Mouse (Mus musculus) left cerebral cortex, adult 9 months (tissue): ENCODE results near the gene Olfr1442.
"Not testable (repeated sequence)": the region's sequence is repeated elsewhere in the genome, so short reads cannot be mapped to it uniquely, and the experiment has no call there.

Experiments used
- DNase-seq, 2 experiments: peaks; one replicate each; pipeline ENCODE4 v3.0.0; 2022; ENCODE audit warnings: low spot score in 2 of 2

Gene Olfr1442

DNA sequence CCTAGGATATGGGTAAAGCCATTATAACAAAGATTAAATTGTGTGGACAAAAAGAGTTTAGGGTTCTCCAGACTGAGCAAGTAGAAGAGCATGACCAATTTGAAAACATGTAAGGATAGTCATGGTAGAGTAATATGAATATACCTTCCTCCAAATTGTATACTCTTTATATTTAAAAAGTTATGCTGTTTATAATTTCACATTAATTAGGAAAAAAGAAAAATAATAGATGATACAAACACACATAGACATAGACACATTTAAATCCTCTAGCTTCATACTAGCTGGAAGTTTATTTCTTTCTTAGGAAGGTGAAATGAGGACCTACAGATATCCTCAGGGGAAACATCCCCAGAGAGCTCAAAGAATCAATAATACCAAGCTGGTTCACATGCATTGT lies at the start of gene Olfr1442:
Gene Olfr1442 (plus strand): TSS at position 301 of the 400 bp plus-strand sequence.
- DNase-seq, result no peak

DNA sequence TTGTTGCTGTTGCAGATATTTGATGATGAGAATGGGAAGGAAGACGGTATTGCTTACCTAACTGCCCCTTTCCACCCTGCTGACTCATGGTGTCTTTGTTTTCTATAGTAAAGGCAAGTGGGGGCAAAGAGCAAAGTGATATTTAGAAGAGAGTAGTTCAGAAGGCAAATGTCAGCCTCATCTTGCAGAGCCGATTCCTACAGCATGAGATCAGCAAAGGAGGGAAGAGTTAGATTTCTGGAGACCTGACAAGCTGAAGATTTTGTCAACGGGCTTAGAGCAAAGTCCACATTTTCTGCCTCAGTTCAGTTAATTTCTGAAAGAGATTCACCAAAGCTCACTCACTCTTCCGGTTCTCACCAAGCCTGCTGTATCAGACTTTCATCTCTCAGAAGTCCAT lies 37.1 kb upstream of the Olfr1442 start, which contains the start of gene Glyat:
Gene Glyat (plus strand): TSS at position 133 of the 400 bp plus-strand sequence.
- no peak for DNase-seq

DNA sequence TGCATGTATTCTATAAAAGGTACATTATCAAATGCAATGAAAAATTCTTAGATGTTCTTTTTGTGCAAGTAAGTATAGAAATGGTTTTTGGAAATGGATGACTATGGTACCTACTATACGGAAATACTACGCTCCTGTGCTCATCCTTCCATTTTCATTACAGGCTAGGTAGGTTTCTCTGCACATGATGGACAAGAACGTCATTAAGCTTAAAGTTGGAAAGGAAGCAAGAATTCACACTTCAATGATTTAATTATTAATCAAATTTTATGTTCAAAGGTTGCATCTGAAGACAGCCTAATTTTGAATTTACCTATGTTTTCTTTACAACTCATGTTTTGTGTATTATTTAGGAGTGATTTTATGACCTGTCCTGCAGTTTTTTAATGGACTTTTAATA lies 36.0 kb upstream of the Olfr1442 start:
- no peak for DNase-seq

DNA sequence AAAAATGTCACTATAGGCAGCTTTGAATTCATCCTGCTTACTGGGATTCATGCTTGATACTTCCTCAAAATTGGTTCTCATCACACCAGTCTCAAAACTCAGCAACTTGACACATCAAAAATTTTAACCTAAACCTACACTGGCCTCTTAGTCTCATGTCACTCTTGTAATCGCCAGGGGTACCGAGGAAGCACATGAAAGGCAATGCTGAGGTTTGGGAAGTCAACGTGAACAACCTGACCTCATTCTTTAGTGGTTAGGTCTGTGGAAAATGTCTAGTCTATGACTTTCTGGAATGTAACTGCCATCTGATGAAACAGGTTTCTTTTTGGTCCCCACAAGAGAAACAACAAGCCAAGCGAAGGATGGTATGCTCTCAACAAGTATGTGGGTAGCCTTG lies 35.3 kb upstream of the Olfr1442 start:
- no peak for DNase-seq

DNA sequence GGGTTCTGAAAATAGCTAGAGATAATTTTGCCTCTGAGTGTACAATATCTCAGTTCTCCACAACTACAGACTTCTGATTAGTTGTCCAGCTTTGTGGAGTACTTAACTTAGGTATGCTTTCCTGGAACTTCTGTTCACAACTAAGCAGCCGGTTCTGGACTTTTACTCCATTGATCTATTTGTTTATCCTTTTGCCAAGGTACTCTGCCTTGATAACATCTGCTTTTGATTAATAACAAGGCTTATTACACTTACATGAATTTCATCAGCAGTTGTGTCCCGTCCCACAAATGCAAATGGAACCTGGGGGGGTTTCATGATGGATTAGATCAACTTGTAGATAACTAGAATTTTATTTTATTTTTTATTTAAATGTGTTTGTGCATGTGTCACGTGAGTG lies 33.4 kb upstream of the Olfr1442 start:
- no peak for DNase-seq

DNA sequence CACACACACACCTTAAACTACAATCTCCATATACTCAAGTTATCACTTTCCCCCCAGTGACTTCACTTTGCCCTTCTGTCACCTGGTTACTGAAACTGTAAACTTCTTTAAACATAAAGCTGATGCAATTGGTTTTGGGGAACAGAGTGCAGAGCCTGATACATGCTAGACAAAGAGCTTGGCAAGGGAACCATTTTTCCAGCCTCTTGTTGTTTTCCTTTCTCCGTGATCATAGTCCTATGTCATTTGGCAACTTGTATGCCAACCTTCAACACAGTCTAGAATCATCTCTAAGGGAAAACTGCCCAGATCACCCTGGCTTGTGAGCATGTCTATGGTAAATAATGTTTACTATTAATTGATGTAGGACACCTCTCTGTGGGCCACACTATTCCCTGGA lies 32.2 kb upstream of the Olfr1442 start:
- no peak for DNase-seq

DNA sequence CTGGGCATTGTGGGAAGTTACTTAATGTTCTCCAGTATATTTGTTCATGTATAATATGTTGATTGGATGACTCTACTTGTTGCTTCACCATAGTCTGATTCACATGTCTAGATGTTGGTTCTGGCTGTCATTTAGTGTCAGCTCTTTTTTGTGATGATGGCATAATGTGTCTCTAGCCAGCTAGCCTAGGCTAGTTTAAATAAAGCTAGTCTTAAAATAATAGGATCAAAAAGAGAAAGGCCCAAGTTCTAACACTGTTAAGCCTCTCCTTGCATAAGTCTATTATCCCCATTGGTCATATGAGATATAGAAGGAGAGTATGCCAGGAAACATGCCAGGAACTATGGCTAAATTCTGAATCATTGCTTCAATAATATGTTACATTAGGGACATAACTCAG lies 20.7 kb upstream of the Olfr1442 start:
- DNase-seq, result no peak

DNA sequence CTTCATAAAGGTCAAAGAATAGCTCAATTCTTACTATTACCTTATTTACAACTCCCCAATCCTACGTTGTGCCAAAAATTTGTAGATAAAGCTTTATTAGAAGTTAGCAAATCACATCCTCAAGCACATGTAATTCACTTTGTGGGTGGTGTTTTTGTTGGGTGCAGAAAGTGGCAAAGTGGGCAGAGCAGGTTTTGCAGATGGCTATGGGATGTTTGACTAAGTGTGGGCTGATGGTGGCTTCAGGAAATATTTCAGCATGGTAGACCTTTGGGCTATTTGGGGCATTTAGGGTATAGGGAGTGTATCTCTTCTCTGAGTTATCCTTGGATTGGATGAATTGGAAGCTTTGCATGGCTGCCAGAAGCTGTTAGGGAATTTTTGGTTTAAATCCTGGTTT lies 4.1 kb upstream of the Olfr1442 start:
- no peak for DNase-seq

DNA sequence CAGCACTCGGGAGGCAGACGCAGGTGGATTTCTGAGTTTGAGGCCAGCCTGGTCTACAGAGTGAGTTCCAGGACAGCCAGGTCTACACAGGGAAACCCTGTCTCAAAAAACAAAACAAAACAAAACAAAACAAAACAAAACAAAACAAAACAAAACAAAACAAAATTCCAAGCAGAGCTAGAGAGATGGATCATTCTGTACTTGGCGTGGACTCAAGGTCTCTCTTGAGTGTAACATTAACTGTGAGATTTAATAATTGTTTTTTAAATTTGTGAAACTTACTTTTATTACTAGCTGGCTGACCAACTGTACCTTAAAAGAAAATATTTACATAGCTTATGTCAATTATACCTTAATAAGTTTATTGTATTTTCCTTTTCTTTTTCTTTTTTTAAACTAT lies 1.6 kb upstream of the Olfr1442 start:
- DNase-seq, result not testable (repeated sequence)

DNA sequence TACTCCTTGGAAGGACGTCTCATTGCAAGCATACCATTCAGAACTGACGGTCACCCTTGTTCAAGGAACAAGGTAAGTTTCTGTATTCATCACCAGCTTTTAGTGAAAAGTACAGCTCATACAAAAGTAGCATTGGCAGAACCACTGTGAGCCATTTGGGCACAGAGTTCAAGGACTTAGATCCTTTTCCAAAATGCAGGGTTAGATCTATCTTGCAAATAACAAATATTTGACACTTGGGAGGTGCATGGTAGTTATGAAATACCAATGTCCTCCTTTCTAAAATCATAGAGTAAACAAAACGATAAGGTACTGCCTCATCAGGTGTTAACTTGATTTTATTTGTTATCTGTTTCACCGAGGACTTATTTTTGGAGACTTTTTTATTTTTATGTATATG lies 812 bp downstream of the Olfr1442 start:
- DNase-seq, result no peak

DNA sequence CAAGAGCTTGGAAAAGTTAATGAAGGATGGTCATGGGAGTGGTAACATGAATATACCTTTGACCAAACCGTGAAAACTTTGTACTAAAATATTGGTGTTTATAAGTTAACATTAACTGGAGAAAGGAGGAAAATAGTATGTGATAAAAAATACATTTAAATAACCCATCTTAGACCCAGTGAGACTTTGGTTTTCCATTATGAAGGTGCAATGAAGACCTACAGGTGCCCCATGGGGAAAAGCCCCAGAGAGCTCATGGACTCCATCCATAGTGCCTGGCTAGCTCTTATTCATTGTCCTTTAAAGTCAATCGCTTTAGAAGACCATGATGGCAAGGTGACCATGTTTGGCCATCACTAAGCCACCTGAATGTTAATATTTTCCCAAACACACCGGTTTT lies 7.6 kb downstream of the Olfr1442 start, which contains the start of gene Olfr1443:
Gene Olfr1443 (plus strand): TSS at position 301 of the 400 bp plus-strand sequence.
- no peak for DNase-seq

DNA sequence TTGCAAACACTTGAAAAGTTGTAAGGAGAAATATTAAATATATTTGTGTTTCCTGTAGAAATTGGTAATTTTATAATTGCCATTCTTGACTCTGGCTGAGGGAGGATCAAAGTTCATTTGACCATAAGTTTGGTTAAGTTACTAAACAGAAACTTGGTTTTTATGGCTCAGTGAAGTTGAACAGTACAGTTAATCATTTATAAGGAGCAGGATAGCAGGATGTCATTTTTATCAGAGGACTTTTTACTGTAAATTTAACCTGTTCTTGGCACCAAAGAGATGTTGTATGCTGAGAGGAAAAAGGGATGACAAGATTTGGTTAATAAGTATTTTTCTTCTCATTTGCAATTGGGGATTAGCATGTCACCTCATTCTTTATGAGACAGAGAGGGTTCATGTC lies 14.4 kb downstream of the Olfr1442 start:
- DNase-seq, result no peak

DNA sequence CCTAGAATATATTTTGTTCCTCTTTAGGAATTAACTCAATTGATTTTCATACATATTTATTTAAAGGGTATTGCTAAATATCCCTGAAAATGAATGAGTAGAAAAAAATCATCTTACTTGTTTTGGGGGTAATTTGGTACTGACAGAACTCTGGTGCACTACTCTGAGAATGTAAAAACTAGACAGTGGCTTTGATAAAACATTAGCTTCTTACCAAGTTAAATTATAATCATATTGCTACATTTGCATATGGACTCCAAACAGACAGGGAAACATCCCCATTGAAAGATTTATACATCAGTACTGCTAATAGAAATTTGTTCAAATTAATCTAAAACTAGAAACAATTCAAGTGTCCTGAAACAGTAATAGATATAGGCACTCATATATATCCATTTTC lies 15.0 kb downstream of the Olfr1442 start:
- no peak for DNase-seq

DNA sequence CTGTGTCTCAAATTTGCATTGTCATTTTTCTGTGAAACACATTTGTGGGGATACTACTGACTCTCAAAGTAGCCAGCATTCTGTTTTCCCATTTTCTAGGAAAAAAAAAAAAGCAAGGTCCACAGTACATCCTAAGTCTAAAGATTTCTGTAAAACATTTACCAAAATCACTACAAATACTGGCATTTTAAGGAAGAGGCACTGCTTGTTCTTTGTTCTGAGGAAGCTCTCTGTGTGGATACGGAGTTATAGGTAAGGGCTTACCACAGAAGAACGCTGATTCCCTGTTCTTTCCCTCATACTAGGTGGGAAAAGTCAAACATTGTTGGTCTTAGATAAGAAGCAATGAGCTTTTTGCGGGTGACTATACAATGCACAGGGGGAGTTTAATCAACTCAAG lies 25.4 kb downstream of the Olfr1442 start, which contains the start of gene Keg1:
Gene Keg1 (plus strand): TSS at position 197 of the 400 bp plus-strand sequence.
- DNase-seq, result no peak

DNA sequence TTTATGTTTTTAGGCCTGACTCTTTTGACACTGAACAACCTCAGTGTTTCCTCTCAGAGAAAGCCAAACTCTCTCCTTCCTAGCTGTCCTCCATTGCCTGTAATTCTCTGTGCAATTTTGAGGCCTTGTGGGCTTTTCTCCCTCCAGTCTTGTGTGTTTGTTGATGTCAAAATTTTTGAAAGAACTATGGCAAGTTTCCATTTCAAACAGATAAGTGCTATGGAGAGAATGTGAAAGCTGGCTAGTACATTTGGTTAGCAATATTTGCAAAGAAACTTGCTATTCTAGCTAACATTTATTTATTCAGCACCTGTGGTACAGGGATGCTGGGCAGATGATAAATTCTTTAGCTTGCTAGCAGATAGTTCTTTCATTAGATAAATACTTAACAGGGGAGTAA lies 26.0 kb downstream of the Olfr1442 start:
- DNase-seq, result no peak

DNA sequence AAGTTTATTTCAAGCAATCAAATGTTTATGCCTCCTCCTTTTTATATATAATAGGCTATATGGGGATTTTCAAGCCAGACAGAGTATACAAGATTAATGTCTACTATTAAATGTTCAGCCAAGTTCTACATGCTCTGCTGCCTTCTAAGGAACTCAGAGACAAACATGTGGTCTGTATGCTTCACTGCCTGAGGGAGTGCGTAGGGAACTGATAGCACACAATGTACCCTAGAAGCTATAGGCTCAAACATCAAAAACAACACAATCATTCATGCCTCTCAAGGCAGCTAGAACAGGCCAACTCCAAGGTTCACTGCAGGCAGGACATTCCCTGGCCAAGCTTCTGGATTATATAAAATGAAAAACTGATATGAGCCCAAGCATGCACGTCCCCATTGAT lies 38.2 kb downstream of the Olfr1442 start:
- DNase-seq, result no peak

DNA sequence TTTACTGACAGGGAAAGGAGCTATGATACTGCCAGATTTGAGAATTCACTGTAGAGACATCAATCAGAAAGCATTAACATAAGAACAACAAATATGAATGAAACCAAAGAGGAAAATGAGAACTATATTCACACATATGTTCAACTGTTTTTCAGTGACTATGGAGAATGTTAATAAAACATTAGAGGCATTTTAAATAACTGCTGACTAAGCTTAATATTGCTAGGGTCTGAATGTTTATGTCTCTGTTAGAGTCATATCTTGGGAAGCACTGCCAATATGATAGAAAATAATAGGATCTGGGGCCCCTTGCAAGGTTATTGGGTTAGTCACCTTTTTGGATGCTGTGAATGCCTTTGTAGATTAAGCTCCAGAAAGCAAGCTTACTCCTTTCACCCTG lies 38.7 kb downstream of the Olfr1442 start:
- DNase-seq, result no peak

DNA sequence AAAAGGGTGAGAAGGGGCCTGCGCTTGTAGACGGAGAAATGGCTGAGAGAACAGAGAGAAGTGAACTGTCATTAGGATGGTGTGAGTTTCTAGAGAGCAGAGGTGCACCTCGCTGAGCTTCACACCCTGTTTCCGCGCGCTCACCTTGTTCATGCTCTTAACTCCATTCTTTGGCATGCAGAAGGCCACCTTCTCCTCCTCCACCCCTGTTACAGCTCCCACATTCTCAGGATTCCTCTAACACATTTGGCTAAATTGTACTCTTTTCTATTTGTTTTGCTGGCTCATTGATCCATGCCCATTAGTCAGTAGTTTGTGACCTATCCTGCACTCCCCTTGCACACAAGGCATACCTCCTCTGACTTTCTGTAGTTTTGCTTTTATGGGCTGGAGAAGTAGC lies 49.0 kb downstream of the Olfr1442 start:
- no peak for DNase-seq

DNA sequence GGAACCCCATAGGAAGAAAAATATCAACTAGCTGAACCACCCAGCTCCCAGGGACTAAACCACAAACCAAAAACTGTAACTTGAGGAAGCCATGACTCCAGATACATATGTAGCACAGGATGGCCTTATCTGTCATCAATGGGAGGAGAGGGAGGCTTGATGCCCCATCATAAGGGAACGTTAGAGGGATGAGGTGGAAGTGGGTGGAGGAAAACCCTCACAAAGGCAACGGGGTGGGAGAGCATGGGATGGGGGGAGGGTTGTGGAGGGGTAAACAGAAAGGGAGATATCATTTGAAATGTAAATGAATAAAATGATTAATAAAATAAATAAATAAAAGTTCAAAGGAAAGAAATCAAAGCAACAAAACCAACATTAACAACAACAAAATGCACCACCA lies 50.2 kb downstream of the Olfr1442 start:
- DNase-seq, result no peak

DNA sequence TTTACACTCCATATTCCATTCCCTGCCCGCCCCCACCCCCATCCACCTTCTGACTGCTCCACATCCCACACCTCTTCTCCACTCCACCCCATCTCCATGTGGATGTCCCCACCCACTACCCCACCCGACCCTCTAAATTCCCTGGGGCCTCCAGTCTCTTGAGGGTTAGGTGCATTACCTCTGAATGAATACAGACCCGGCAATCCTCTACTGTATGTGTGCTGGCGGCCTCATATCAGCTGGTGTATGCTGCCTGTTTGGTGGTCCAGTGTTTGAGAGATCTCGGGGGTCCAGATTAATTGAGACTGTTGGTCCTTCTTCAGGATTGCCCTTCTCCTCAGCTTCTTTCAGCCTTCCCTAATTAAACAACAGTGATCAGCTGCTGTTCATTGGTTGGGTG lies 50.7 kb downstream of the Olfr1442 start:
- not testable (repeated sequence) for DNase-seq

DNA sequence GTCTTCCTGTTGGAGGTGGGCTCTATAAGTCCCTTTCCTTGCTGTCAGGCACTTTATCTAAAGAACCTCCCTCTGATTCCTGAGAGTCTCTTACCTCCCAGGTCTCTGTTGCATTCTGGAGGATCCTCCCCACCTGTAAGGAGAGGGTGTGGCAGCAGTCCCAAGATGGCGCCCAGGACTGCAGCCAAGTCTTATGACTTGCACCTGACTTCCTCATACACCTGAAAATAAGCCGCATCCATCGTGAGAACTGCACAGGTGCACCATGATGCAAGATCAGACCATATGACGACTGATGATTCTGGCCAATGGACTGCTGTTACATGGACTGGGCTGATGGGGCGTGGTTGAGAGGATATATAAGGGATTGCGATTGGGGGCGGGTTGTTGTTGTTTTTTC lies 51.4 kb downstream of the Olfr1442 start:
- DNase-seq, result not testable (repeated sequence)

DNA sequence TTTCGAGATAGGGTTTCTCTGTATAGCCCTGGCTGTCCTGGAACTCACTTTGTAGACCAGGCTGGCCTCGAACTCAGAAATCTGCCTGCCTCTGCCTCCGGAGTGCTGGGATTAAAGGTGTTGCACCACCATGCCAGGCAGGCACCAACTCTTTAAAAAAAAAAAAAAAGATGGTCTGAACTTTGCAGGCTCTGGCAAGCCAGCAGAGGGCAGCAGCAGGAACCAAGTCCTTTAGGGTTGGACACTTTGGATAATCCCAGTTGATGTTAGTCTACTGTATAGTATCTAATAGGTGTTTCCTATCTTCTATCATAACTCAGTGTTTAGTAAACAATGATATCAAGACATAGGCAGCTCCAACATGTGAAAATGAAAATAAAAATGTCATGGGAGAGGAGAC lies 52.1 kb downstream of the Olfr1442 start:
- DNase-seq, result peak in 1 of 2 experiments; percentile 2

DNA sequence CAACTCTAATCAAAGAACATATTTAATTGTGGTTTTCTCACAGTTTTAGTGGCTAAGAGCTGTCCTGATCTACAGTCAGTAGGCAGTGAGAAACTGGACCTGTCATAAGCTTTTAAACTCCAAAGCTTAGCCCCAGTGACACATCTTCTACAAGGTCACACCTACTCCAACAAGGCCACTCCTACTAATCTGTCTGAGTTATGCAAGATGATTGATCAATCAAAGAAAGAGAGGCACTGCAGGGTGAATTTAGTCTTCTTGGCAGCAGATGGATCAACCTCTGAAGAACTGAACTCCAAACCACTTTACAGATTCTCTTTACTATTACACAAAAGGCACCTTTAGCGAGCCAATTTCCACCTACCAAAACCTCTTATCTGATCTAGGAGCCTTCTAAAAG lies 55.6 kb downstream of the Olfr1442 start:
- DNase-seq, result no peak
